In genomic region chr9:107606591-107606990, GRCm38 (mm10) we compare ENCODE assay signal across 11 mouse cellular contexts. TPM values are rescaled to one million over a fixed set of nuclear protein-coding genes. Genes with fewer than 3 reads are reported as not detected.
A peak's percentile ranks its signal among the peaks of the same experiment; 100 is the strongest.
DNase-seq lines count a peak whose midpoint lies in the region; ATAC-seq and TF ChIP-seq lines count a peak whose summit lies in the region.
"Had no signal": no experiment of that assay in that cellular context is flagged by ENCODE, and none has a peak within 500 bp of the region (broad histone marks: within the 10 kb centered on the region; RNA-seq: fewer than 3 reads in every experiment).

No protein-coding gene starts in this region.

- no peaks in the 10 kb centered on the region for H3K9me3 ChIP-seq in heart, embryonic 10.5 days
- H3K9me3 ChIP-seq in embryonic facial prominence, embryonic 12.5 days, result no peaks in the 10 kb centered on the region
- H3K9me3 ChIP-seq in intestine, postnatal 0 days (ENCODE audit: control insufficient read depth), result no peaks in the 10 kb centered on the region
- no peaks in the 10 kb centered on the region for H3K9me3 ChIP-seq in lung, embryonic 15.5 days

- TF ChIP-seq CTCF in intestine, postnatal 0 days (IDR thresholded peaks at IDR 0.05; ENCODE audit: low read depth), result no peak

- H3K4me3 ChIP-seq in heart, embryonic 10.5 days, result peak overlapping the region; percentile 39
- no peak overlapping the region for H3K4me3 ChIP-seq in embryonic facial prominence, embryonic 12.5 days
- peak overlapping the region; percentile 25 for H3K4me3 ChIP-seq in intestine, postnatal 0 days (ENCODE audit: low read depth, low read length)
- peak overlapping the region; percentile 11 for H3K4me3 ChIP-seq in lung, embryonic 15.5 days

- H3K4me2 ChIP-seq in embryonic facial prominence, embryonic 12.5 days (replicated peaks), result peak overlapping the region; percentile 33
- H3K4me2 ChIP-seq in intestine, postnatal 0 days (replicated peaks; ENCODE audit: low read depth), result peak overlapping the region; percentile 62
- H3K4me2 ChIP-seq in lung, embryonic 15.5 days, result peak overlapping the region; percentile 29

- ATAC-seq in embryonic facial prominence, embryonic 12.5 days (ENCODE audit: insufficient number of reproducible peaks, insufficient read depth, low FRiP score, low TSS enrichment), result no peak
- ATAC-seq in intestine, postnatal 0 days, result no peak
- no peak for ATAC-seq in lung, embryonic 15.5 days (ENCODE audit: borderline replicate concordance, extremely low read depth, low FRiP score, low TSS enrichment)

- peak overlapping the region; percentile 19; the same call in 1 of the 2 replicates for H3K9ac ChIP-seq in embryonic facial prominence, embryonic 12.5 days
- H3K9ac ChIP-seq in intestine, postnatal 0 days (ENCODE audit: low read depth, low read length), result peak overlapping the region; percentile 37; the same call in 1 of the 2 replicates
- no peak overlapping the region for H3K9ac ChIP-seq in lung, embryonic 15.5 days

- H3K27ac ChIP-seq in heart, embryonic 10.5 days, result peak overlapping the region; percentile 48
- H3K27ac ChIP-seq in embryonic facial prominence, embryonic 12.5 days, result peak overlapping the region; percentile 46; the same call in 1 of the 2 replicates
- peak overlapping the region; percentile 87 for H3K27ac ChIP-seq in intestine, postnatal 0 days (ENCODE audit: low read depth, low read length)
- H3K27ac ChIP-seq in lung, embryonic 15.5 days, result peak overlapping the region; percentile 62

- peaks cover 39% of the 10 kb centered on the region for H3K27me3 ChIP-seq in heart, embryonic 10.5 days (ENCODE audit: insufficient read depth, poor library complexity, severe bottlenecking)
- no peaks in the 10 kb centered on the region for H3K27me3 ChIP-seq in embryonic facial prominence, embryonic 12.5 days
- no peaks in the 10 kb centered on the region for H3K27me3 ChIP-seq in intestine, postnatal 0 days (replicated peaks; ENCODE audit: control insufficient read depth, insufficient read depth, low read length)
- H3K27me3 ChIP-seq in lung, embryonic 15.5 days, result no peaks in the 10 kb centered on the region
- H3K27me3 ChIP-seq: CH12.LX had no signal

- 12% methylated on average over 9 of the region's 9 CpGs for WGBS in heart, embryonic 10.5 days
- 8% methylated on average over 9 of the region's 9 CpGs for WGBS in embryonic facial prominence, embryonic 12.5 days
- 12% methylated on average over 9 of the region's 9 CpGs for WGBS in intestine, postnatal 0 days
- 17% methylated on average over 9 of the region's 9 CpGs for WGBS in lung, embryonic 15.5 days

- H3K4me1 ChIP-seq in heart, embryonic 10.5 days, result peaks cover 85% of the 10 kb centered on the region
- H3K4me1 ChIP-seq in embryonic facial prominence, embryonic 12.5 days, result peaks cover 61% of the 10 kb centered on the region
- H3K4me1 ChIP-seq in intestine, postnatal 0 days (replicated peaks; ENCODE audit: control insufficient read depth, insufficient read depth, low read length), result peaks cover 28% of the 10 kb centered on the region
- peaks cover 54% of the 10 kb centered on the region for H3K4me1 ChIP-seq in lung, embryonic 15.5 days

- intact Hi-C loops in heart, postnatal 36 days (cut with DNase I), result no loop called here

- no peak for DNase-seq in heart, embryonic 10.5 days (ENCODE audit: low spot score)
- no peak for DNase-seq in heart, postnatal 36 days
- no peak for DNase-seq in layer of hippocampus, adult 9-11 months
- DNase-seq in adrenal gland, adult 2 months, result no peak
- DNase-seq in layer of hippocampus, postnatal 10 days (ENCODE audit: low spot score in 2 of 2), result no peak
- DNase-seq: adrenal gland, postnatal 25 days; thymus, adult 18-20 months had no signal

- H3K36me3 ChIP-seq in heart, embryonic 10.5 days, result no peaks in the 10 kb centered on the region
- H3K36me3 ChIP-seq in embryonic facial prominence, embryonic 12.5 days, result no peaks in the 10 kb centered on the region
- H3K36me3 ChIP-seq in intestine, postnatal 0 days (ENCODE audit: control insufficient read depth, insufficient read depth), result no peaks in the 10 kb centered on the region; the same call in 1 of the 2 replicates
- H3K36me3 ChIP-seq in lung, embryonic 15.5 days, result no peaks in the 10 kb centered on the region

RNA-seq across cellular contexts. Expression of gene Sema3b, which starts 2.4 kb away (rescaled TPM):
- 4.9 and 8.2 TPM in 2 replicates for polyA plus RNA-seq in heart, embryonic 10.5 days (2016; fragmentation: Nextera tagmentation; extraction: Ambion mirVana)
- 10 to 100 TPM; 18.5 to 22.0 TPM for total RNA-seq in heart, postnatal 36 days (2021)
- 3.8 and 6.9 TPM in 2 replicates for polyA plus RNA-seq in embryonic facial prominence, embryonic 12.5 days (2016; fragmentation: Nextera tagmentation; extraction: Ambion mirVana)
- polyA plus RNA-seq in intestine, postnatal 0 days (2015; fragmentation: Nextera tagmentation; extraction: Ambion mirVana), result 37.1 and 37.3 TPM in 2 replicates
- polyA plus RNA-seq in lung, embryonic 15.5 days (2015; fragmentation: Nextera tagmentation; extraction: Ambion mirVana), result 8.2 and 9.1 TPM in 2 replicates
- total RNA-seq in adrenal gland, adult 2 months (2021), result 1 to 10 TPM; 3.7 to 4.1 TPM
- polyA plus RNA-seq in adrenal gland, adult 2 months (2012; rRNA removed), result 8.3 and 10.4 TPM in 2 replicates
- 1 to 10 TPM; 3.5 to 3.7 TPM for total RNA-seq in layer of hippocampus, postnatal 10 days (2021)

RNA-seq across cellular contexts. Expression of gene Ifrd2, which starts 19.1 kb away (rescaled TPM):
- polyA plus RNA-seq in heart, embryonic 10.5 days (2016; fragmentation: Nextera tagmentation; extraction: Ambion mirVana), result 58.0 and 62.8 TPM in 2 replicates
- total RNA-seq in heart, postnatal 36 days (2021), result 10 to 100 TPM; 48.4 to 51.2 TPM
- 35.8 and 36.9 TPM in 2 replicates for polyA plus RNA-seq in embryonic facial prominence, embryonic 12.5 days (2016; fragmentation: Nextera tagmentation; extraction: Ambion mirVana)
- 36.9 and 38.9 TPM in 2 replicates for polyA plus RNA-seq in intestine, postnatal 0 days (2015; fragmentation: Nextera tagmentation; extraction: Ambion mirVana)
- polyA plus RNA-seq in lung, embryonic 15.5 days (2015; fragmentation: Nextera tagmentation; extraction: Ambion mirVana), result 40.0 and 44.2 TPM in 2 replicates
- total RNA-seq in adrenal gland, adult 2 months (2021), result 10 to 100 TPM; 36.0 to 41.7 TPM
- polyA plus RNA-seq in adrenal gland, adult 2 months (2012; rRNA removed), result 67.3 and 80.0 TPM in 2 replicates
- 10 to 100 TPM; 13.2 to 14.1 TPM for total RNA-seq in layer of hippocampus, postnatal 10 days (2021)

RNA-seq across cellular contexts. Expression of gene Hyal3, which starts 26.0 kb away (rescaled TPM):
- polyA plus RNA-seq in heart, embryonic 10.5 days (2016; fragmentation: Nextera tagmentation; extraction: Ambion mirVana), result 0.36 and 0.70 TPM in 2 replicates
- under 1 TPM; 0.36 to 0.46 TPM for total RNA-seq in heart, postnatal 36 days (2021)
- polyA plus RNA-seq in embryonic facial prominence, embryonic 12.5 days (2016; fragmentation: Nextera tagmentation; extraction: Ambion mirVana), result 1.4 and 1.5 TPM in 2 replicates
- polyA plus RNA-seq in intestine, postnatal 0 days (2015; fragmentation: Nextera tagmentation; extraction: Ambion mirVana), result 0.31 and 0.50 TPM in 2 replicates
- polyA plus RNA-seq in lung, embryonic 15.5 days (2015; fragmentation: Nextera tagmentation; extraction: Ambion mirVana), result 0.99 and 1.4 TPM in 2 replicates
- 1 to 10 TPM; 1.3 to 1.4 TPM for total RNA-seq in adrenal gland, adult 2 months (2021)
- polyA plus RNA-seq in adrenal gland, adult 2 months (2012; rRNA removed), result 1.8 and 2.2 TPM in 2 replicates
- total RNA-seq in layer of hippocampus, postnatal 10 days (2021), result 1 to 10 TPM; 1.2 to 1.7 TPM

RNA-seq across cellular contexts. Expression of gene Naa80, which starts 27.9 kb away (rescaled TPM):
- polyA plus RNA-seq in heart, embryonic 10.5 days (2016; fragmentation: Nextera tagmentation; extraction: Ambion mirVana), result 14.8 and 15.3 TPM in 2 replicates
- total RNA-seq in heart, postnatal 36 days (2021), result 10 to 100 TPM; 16.6 to 19.1 TPM
- polyA plus RNA-seq in embryonic facial prominence, embryonic 12.5 days (2016; fragmentation: Nextera tagmentation; extraction: Ambion mirVana), result 15.0 and 15.4 TPM in 2 replicates
- 20.4 and 21.4 TPM in 2 replicates for polyA plus RNA-seq in intestine, postnatal 0 days (2015; fragmentation: Nextera tagmentation; extraction: Ambion mirVana)
- 18.2 and 18.6 TPM in 2 replicates for polyA plus RNA-seq in lung, embryonic 15.5 days (2015; fragmentation: Nextera tagmentation; extraction: Ambion mirVana)
- 10 to 100 TPM; 15.9 to 19.2 TPM for total RNA-seq in adrenal gland, adult 2 months (2021)
- 111 TPM in 2 replicates for polyA plus RNA-seq in adrenal gland, adult 2 months (2012; rRNA removed)
- total RNA-seq in layer of hippocampus, postnatal 10 days (2021), result 10 to 100 TPM; 10.7 to 11.9 TPM

RNA-seq across cellular contexts. Expression of gene Gnai2, which starts 28.6 kb away (rescaled TPM):
- polyA plus RNA-seq in heart, embryonic 10.5 days (2016; fragmentation: Nextera tagmentation; extraction: Ambion mirVana), result 359 and 404 TPM in 2 replicates
- 100 to 1,000 TPM; 248 to 259 TPM for total RNA-seq in heart, postnatal 36 days (2021)
- 439 and 443 TPM in 2 replicates for polyA plus RNA-seq in embryonic facial prominence, embryonic 12.5 days (2016; fragmentation: Nextera tagmentation; extraction: Ambion mirVana)
- 245 and 265 TPM in 2 replicates for polyA plus RNA-seq in intestine, postnatal 0 days (2015; fragmentation: Nextera tagmentation; extraction: Ambion mirVana)
- 469 and 478 TPM in 2 replicates for polyA plus RNA-seq in lung, embryonic 15.5 days (2015; fragmentation: Nextera tagmentation; extraction: Ambion mirVana)
- 100 to 1,000 TPM; 198 to 278 TPM for total RNA-seq in adrenal gland, adult 2 months (2021)
- 330 and 345 TPM in 2 replicates for polyA plus RNA-seq in adrenal gland, adult 2 months (2012; rRNA removed)
- total RNA-seq in layer of hippocampus, postnatal 10 days (2021), result 100 to 1,000 TPM; 254 to 263 TPM
